In the genomic region with DNA sequence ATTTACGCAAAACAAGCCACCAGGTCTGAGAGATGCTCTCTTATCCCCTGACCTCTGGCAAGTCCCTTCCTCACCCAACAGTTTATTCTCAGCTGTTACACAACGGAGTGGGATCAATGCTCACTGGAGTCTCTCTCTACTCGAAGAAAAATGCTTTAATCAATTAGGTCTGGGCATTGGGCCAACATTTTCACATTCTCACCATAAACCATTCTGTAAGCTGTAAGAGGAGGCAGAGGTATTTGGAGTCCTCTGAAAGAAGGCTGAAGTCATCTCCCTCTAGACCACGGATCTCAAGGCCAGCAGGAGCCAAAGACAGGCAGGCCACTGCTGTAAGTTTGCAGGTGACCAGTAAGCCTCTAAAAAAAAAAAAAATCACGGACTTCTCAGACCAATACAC, we compare ENCODE assay signal across 18 mouse cellular contexts. TPM values are rescaled to one million over a fixed set of nuclear protein-coding genes. Genes with fewer than 3 reads are reported as not detected.
DNase-seq lines count a peak whose midpoint lies in the region; ATAC-seq lines count a peak whose summit lies in the region.
"Had no signal": no experiment of that assay in that cellular context is flagged by ENCODE, and none has a peak within 500 bp of the region (broad histone marks: within the 10 kb centered on the region; RNA-seq: fewer than 3 reads in every experiment).

No protein-coding gene starts in this region.

- H3K36me3 ChIP-seq in intestine, embryonic 14.5 days (ENCODE audit: control insufficient read depth, insufficient read depth, low read length), result no peaks in the 10 kb centered on the region
- no peaks in the 10 kb centered on the region for H3K36me3 ChIP-seq in intestine, embryonic 16.5 days (ENCODE audit: control insufficient read depth, insufficient read depth, low read length)
- no peaks in the 10 kb centered on the region for H3K36me3 ChIP-seq in hindbrain, embryonic 16.5 days (ENCODE audit: control insufficient read depth, insufficient read depth, low read length)
- no peaks in the 10 kb centered on the region for H3K36me3 ChIP-seq in stomach, embryonic 16.5 days (ENCODE audit: control insufficient read depth, insufficient read depth, low read length)
- H3K36me3 ChIP-seq: G1E; limb, embryonic 15.5 days had no signal

- no peak overlapping the region for H3K4me2 ChIP-seq in intestine, embryonic 14.5 days (ENCODE audit: low read length)
- no peak overlapping the region for H3K4me2 ChIP-seq in intestine, embryonic 16.5 days (ENCODE audit: low read depth, low read length)
- no peak overlapping the region for H3K4me2 ChIP-seq in hindbrain, embryonic 16.5 days (ENCODE audit: low read length)
- H3K4me2 ChIP-seq in stomach, embryonic 16.5 days (ENCODE audit: low read depth, low read length), result no peak overlapping the region
- H3K4me2 ChIP-seq: limb, embryonic 15.5 days had no signal

- no peak overlapping the region for H3K27ac ChIP-seq in intestine, embryonic 14.5 days (ENCODE audit: low read depth)
- no peak overlapping the region for H3K27ac ChIP-seq in intestine, embryonic 16.5 days (ENCODE audit: low read length)
- peak overlapping the region; percentile 11; the same call in 1 of the 2 replicates for H3K27ac ChIP-seq in hindbrain, embryonic 16.5 days (ENCODE audit: low read depth, low read length)
- 0 out of 2 replicates have a peak overlapping the region, but pooled peaks have one; percentile 52 for H3K27ac ChIP-seq in stomach, embryonic 16.5 days (ENCODE audit: low read length)
- H3K27ac ChIP-seq: limb, embryonic 15.5 days had no signal

- H3K27me3 ChIP-seq in intestine, embryonic 14.5 days (replicated peaks; ENCODE audit: control insufficient read depth, insufficient read depth, low read length), result no peaks in the 10 kb centered on the region
- H3K27me3 ChIP-seq in intestine, embryonic 16.5 days (replicated peaks; ENCODE audit: control insufficient read depth, insufficient read depth, low read length), result no peaks in the 10 kb centered on the region
- no peaks in the 10 kb centered on the region for H3K27me3 ChIP-seq in hindbrain, embryonic 16.5 days (replicated peaks; ENCODE audit: control insufficient read depth, insufficient read depth, low read length)
- H3K27me3 ChIP-seq in stomach, embryonic 16.5 days (ENCODE audit: control insufficient read depth, insufficient read depth, low read length), result no peaks in the 10 kb centered on the region
- H3K27me3 ChIP-seq: limb, embryonic 15.5 days had no signal

- 16% methylated on average over 5 of the region's 5 CpGs for WGBS in intestine, embryonic 14.5 days
- WGBS in intestine, embryonic 16.5 days, result 18% methylated on average over 5 of the region's 5 CpGs
- WGBS in hindbrain, embryonic 16.5 days, result 34% methylated on average over 5 of the region's 5 CpGs
- WGBS in stomach, embryonic 16.5 days, result 15% methylated on average over 5 of the region's 5 CpGs

- H3K9ac ChIP-seq in intestine, embryonic 14.5 days (ENCODE audit: low read length), result no peak overlapping the region
- H3K9ac ChIP-seq in intestine, embryonic 16.5 days (ENCODE audit: low read depth, low read length), result no peak overlapping the region
- no peak overlapping the region for H3K9ac ChIP-seq in hindbrain, embryonic 16.5 days (ENCODE audit: low read depth, low read length)
- no peak overlapping the region for H3K9ac ChIP-seq in stomach, embryonic 16.5 days (ENCODE audit: low read length)
- H3K9ac ChIP-seq: limb, embryonic 15.5 days had no signal

- H3K9me3 ChIP-seq in intestine, embryonic 14.5 days (ENCODE audit: control insufficient read depth, low read length), result no peaks in the 10 kb centered on the region
- no peaks in the 10 kb centered on the region for H3K9me3 ChIP-seq in intestine, embryonic 16.5 days (ENCODE audit: control insufficient read depth, low read length)
- H3K9me3 ChIP-seq in hindbrain, embryonic 16.5 days (ENCODE audit: control insufficient read depth, low read length), result no peaks in the 10 kb centered on the region
- no peaks in the 10 kb centered on the region for H3K9me3 ChIP-seq in stomach, embryonic 16.5 days (replicated peaks; ENCODE audit: control insufficient read depth, low read length)
- H3K9me3 ChIP-seq: limb, embryonic 15.5 days had no signal

- H3K4me1 ChIP-seq in intestine, embryonic 14.5 days (replicated peaks; ENCODE audit: control insufficient read depth, insufficient read depth, low read length), result peaks cover 18% of the 10 kb centered on the region
- peaks cover 10% of the 10 kb centered on the region for H3K4me1 ChIP-seq in intestine, embryonic 16.5 days (ENCODE audit: control insufficient read depth, insufficient read depth, low read length)
- peaks cover 24% of the 10 kb centered on the region for H3K4me1 ChIP-seq in hindbrain, embryonic 16.5 days (ENCODE audit: control insufficient read depth, insufficient read depth, low read depth, low read length)
- peaks cover 14% of the 10 kb centered on the region for H3K4me1 ChIP-seq in stomach, embryonic 16.5 days (ENCODE audit: control insufficient read depth, insufficient read depth, low read length)

- no peak for DNase-seq in intestine, embryonic 14.5 days (ENCODE audit: low spot score)
- peak; percentile 58 for DNase-seq in retina, postnatal 1 day
- DNase-seq in retina, embryonic 14.5 days (ENCODE audit: low spot score), result no peak
- no peak for DNase-seq in left cerebral cortex, postnatal 36 days (ENCODE audit: low spot score in 2 of 2)
- DNase-seq in lung, adult 18-20 months, result no peak
- DNase-seq: adrenal gland, postnatal 14 days; cerebellum, postnatal 25 days; gastrocnemius, postnatal 10 days; heart, postnatal 14 days; kidney, adult 2 months; kidney, postnatal 4 days; lung, postnatal 14 days had no signal

- ATAC-seq in intestine, embryonic 14.5 days (replicated peaks; ENCODE audit: low FRiP score, low TSS enrichment, low read depth), result peak; percentile 64; the same call in 1 of the 2 replicates
- no peak for ATAC-seq in intestine, embryonic 16.5 days
- no peak for ATAC-seq in hindbrain, embryonic 16.5 days
- ATAC-seq in stomach, embryonic 16.5 days (ENCODE audit: insufficient read depth, low FRiP score), result peak; percentile 26; the same call in 1 of the 2 replicates

- no peak overlapping the region for H3K4me3 ChIP-seq in intestine, embryonic 14.5 days (ENCODE audit: low read depth, low read length)
- no peak overlapping the region for H3K4me3 ChIP-seq in intestine, embryonic 16.5 days (ENCODE audit: low read length)
- no peak overlapping the region for H3K4me3 ChIP-seq in hindbrain, embryonic 16.5 days (ENCODE audit: low read length)
- no peak overlapping the region for H3K4me3 ChIP-seq in stomach, embryonic 16.5 days (replicated peaks; ENCODE audit: low read length)
- H3K4me3 ChIP-seq: limb, embryonic 15.5 days had no signal

- intact Hi-C loops in left cerebral cortex, postnatal 36 days (cut with DNase I), result loop anchor here (5.0 kb wide), 1 partner anchor 148 kb away; no protein-coding TSS in a partner anchor

RNA-seq across cellular contexts. Expression of gene Aipl1, which starts 26.9 kb away (rescaled TPM):
- 0.27 and 0.30 TPM in 2 replicates for polyA plus RNA-seq in intestine, embryonic 14.5 days (2014; fragmentation: Nextera tagmentation; extraction: Ambion mirVana)
- polyA plus RNA-seq in intestine, embryonic 16.5 days (2015; fragmentation: Nextera tagmentation; extraction: Ambion mirVana), result 0.29 TPM in 2 replicates
- polyA plus RNA-seq in hindbrain, embryonic 16.5 days (2015; fragmentation: Nextera tagmentation; extraction: Ambion mirVana), result 0.27 and 0.41 TPM in 2 replicates
- polyA plus RNA-seq in stomach, embryonic 16.5 days (2015; fragmentation: Nextera tagmentation; extraction: Ambion mirVana), result 0.16 and 0.22 TPM in 2 replicates
- total RNA-seq in left cerebral cortex, postnatal 36 days (2021), result not detected
- total RNA-seq: heart, postnatal 14 days; left cerebral cortex, adult 18-20 months had no signal
- polyA plus RNA-seq: G1E; kidney, adult 2 months had no signal

RNA-seq across cellular contexts. Expression of gene Pimreg, which starts 31.5 kb away (rescaled TPM):
- polyA plus RNA-seq in intestine, embryonic 14.5 days (2014; fragmentation: Nextera tagmentation; extraction: Ambion mirVana), result 107 and 113 TPM in 2 replicates
- polyA plus RNA-seq in intestine, embryonic 16.5 days (2015; fragmentation: Nextera tagmentation; extraction: Ambion mirVana), result 61.4 and 76.9 TPM in 2 replicates
- 33.5 and 38.5 TPM in 2 replicates for polyA plus RNA-seq in hindbrain, embryonic 16.5 days (2015; fragmentation: Nextera tagmentation; extraction: Ambion mirVana)
- 74.5 and 76.2 TPM in 2 replicates for polyA plus RNA-seq in stomach, embryonic 16.5 days (2015; fragmentation: Nextera tagmentation; extraction: Ambion mirVana)
- 1 to 10 TPM in 1 of 2 experiments, under 1 TPM in 1; 0.43 to 1.1 TPM for total RNA-seq in left cerebral cortex, postnatal 36 days (2021)
- total RNA-seq: G1E; left cerebral cortex, adult 18-20 months had no signal
- polyA plus RNA-seq: G1E had no signal

Comparison
In these comparisons a context has a peak if more than half of its experiments do, and no peak if none do; other contexts are left out.
1. ATAC-seq: peak in intestine, embryonic 14.5 days (single experiment) and stomach, embryonic 16.5 days (single experiment); none in intestine, embryonic 16.5 days (single experiment) and hindbrain, embryonic 16.5 days (single experiment).
2. H3K27ac ChIP-seq: peak in hindbrain, embryonic 16.5 days (single experiment) and stomach, embryonic 16.5 days (single experiment); none in intestine, embryonic 14.5 days (single experiment) and intestine, embryonic 16.5 days (single experiment).